ENCODE assay signal across 20 mouse cellular contexts in genomic region chr16:90518732-90519295, GRCm38 (mm10).
DNase-seq lines count a peak whose midpoint lies in the region; ATAC-seq lines count a peak whose summit lies in the region.
"Had no signal": no experiment of that assay in that cellular context is flagged by ENCODE, and none has a peak within 500 bp of the region (broad histone marks: within the 10 kb centered on the region; RNA-seq: fewer than 3 reads in every experiment).

No protein-coding gene starts in this region.

- H3K4me2 ChIP-seq in forebrain, embryonic 15.5 days (replicated peaks), result no peak overlapping the region
- no peak overlapping the region for H3K4me2 ChIP-seq in forebrain, embryonic 16.5 days (ENCODE audit: low read length)
- H3K4me2 ChIP-seq in midbrain, embryonic 11.5 days, result no peak overlapping the region
- H3K4me2 ChIP-seq in midbrain, embryonic 16.5 days (ENCODE audit: low read length), result no peak overlapping the region
- H3K4me2 ChIP-seq: heart, embryonic 12.5 days; hindbrain, embryonic 13.5 days; limb, embryonic 15.5 days; liver, embryonic 15.5 days; midbrain, embryonic 12.5 days had no signal

- ATAC-seq in forebrain, embryonic 15.5 days (replicated peaks), result no peak
- ATAC-seq in forebrain, embryonic 16.5 days, result no peak
- ATAC-seq in midbrain, embryonic 11.5 days (ENCODE audit: low FRiP score), result no peak
- no peak for ATAC-seq in midbrain, embryonic 16.5 days

- H3K36me3 ChIP-seq in forebrain, embryonic 15.5 days, result no peaks in the 10 kb centered on the region
- no peaks in the 10 kb centered on the region for H3K36me3 ChIP-seq in forebrain, embryonic 16.5 days (ENCODE audit: control insufficient read depth, insufficient read depth)
- H3K36me3 ChIP-seq in midbrain, embryonic 11.5 days (ENCODE audit: control insufficient read depth, insufficient read depth, low read length), result no peaks in the 10 kb centered on the region
- no peaks in the 10 kb centered on the region for H3K36me3 ChIP-seq in midbrain, embryonic 16.5 days (ENCODE audit: control insufficient read depth, insufficient read depth, low read length)
- H3K36me3 ChIP-seq: G1E; heart, embryonic 12.5 days; hindbrain, embryonic 13.5 days; limb, embryonic 15.5 days; liver, embryonic 15.5 days; midbrain, embryonic 12.5 days had no signal

- no peak overlapping the region for H3K9ac ChIP-seq in forebrain, embryonic 15.5 days (replicated peaks)
- no peak overlapping the region for H3K9ac ChIP-seq in forebrain, embryonic 16.5 days (replicated peaks; ENCODE audit: low read depth, low read length)
- H3K9ac ChIP-seq in midbrain, embryonic 11.5 days (ENCODE audit: low read length), result no peak overlapping the region
- no peak overlapping the region for H3K9ac ChIP-seq in midbrain, embryonic 16.5 days (ENCODE audit: low read depth, low read length)
- H3K9ac ChIP-seq: heart, embryonic 12.5 days; hindbrain, embryonic 13.5 days; limb, embryonic 15.5 days; liver, embryonic 15.5 days; midbrain, embryonic 12.5 days had no signal

- H3K4me1 ChIP-seq in forebrain, embryonic 15.5 days, result peaks cover 37% of the 10 kb centered on the region
- peaks cover 35% of the 10 kb centered on the region for H3K4me1 ChIP-seq in forebrain, embryonic 16.5 days (replicated peaks; ENCODE audit: control insufficient read depth, insufficient read depth, low read length)
- peaks cover 17% of the 10 kb centered on the region for H3K4me1 ChIP-seq in midbrain, embryonic 11.5 days (ENCODE audit: control insufficient read depth, insufficient read depth, low read length)
- H3K4me1 ChIP-seq in midbrain, embryonic 16.5 days (ENCODE audit: control insufficient read depth, insufficient read depth, low read length), result peaks cover 10% of the 10 kb centered on the region
- H3K4me1 ChIP-seq: liver, embryonic 15.5 days had no signal

- WGBS in forebrain, embryonic 15.5 days, result 90% methylated on average over 13 of the region's 13 CpGs
- 91% methylated on average over 13 of the region's 13 CpGs for WGBS in forebrain, embryonic 16.5 days
- WGBS in midbrain, embryonic 11.5 days, result 87% methylated on average over 13 of the region's 13 CpGs
- WGBS in midbrain, embryonic 16.5 days, result 91% methylated on average over 13 of the region's 13 CpGs

- DNase-seq in midbrain, embryonic 11.5 days (ENCODE audit: low spot score, missing footprints), result peak; percentile 76
- DNase-seq in forelimb bud, embryonic 11.5 days (ENCODE audit: low read depth, low spot score), result peak; percentile 35
- DNase-seq in T-cell, adult 2 months (ENCODE audit: low spot score), result no peak
- no peak for DNase-seq in spleen, adult 18-20 months
- DNase-seq: adrenal gland, postnatal 14 days; gastrocnemius, postnatal 10 days; heart, adult 11 months; heart, postnatal 14 days; right cerebral cortex, postnatal 25 days; thymus, postnatal 14 days had no signal

- peak overlapping the region; percentile 43 for H3K27ac ChIP-seq in forebrain, embryonic 15.5 days (replicated peaks)
- no peak overlapping the region for H3K27ac ChIP-seq in forebrain, embryonic 16.5 days (ENCODE audit: low read length)
- no peak overlapping the region for H3K27ac ChIP-seq in midbrain, embryonic 11.5 days (ENCODE audit: low read depth, low read length)
- H3K27ac ChIP-seq in midbrain, embryonic 16.5 days (ENCODE audit: low read length), result no peak overlapping the region
- H3K27ac ChIP-seq: limb, embryonic 15.5 days; liver, embryonic 15.5 days; midbrain, embryonic 12.5 days; stomach, postnatal 0 days had no signal

- H3K27me3 ChIP-seq in forebrain, embryonic 15.5 days, result no peaks in the 10 kb centered on the region
- H3K27me3 ChIP-seq in forebrain, embryonic 16.5 days (replicated peaks; ENCODE audit: control insufficient read depth, insufficient read depth, low read length), result no peaks in the 10 kb centered on the region
- no peaks in the 10 kb centered on the region for H3K27me3 ChIP-seq in midbrain, embryonic 11.5 days (ENCODE audit: control insufficient read depth, insufficient read depth, low read length)
- no peaks in the 10 kb centered on the region for H3K27me3 ChIP-seq in midbrain, embryonic 16.5 days (ENCODE audit: control insufficient read depth, insufficient read depth, low read depth, low read length)
- H3K27me3 ChIP-seq: heart, embryonic 12.5 days; hindbrain, embryonic 13.5 days; limb, embryonic 15.5 days; liver, embryonic 15.5 days; midbrain, embryonic 12.5 days had no signal

- no peak overlapping the region for H3K4me3 ChIP-seq in forebrain, embryonic 15.5 days
- no peak overlapping the region for H3K4me3 ChIP-seq in forebrain, embryonic 16.5 days (replicated peaks; ENCODE audit: low read length)
- H3K4me3 ChIP-seq in midbrain, embryonic 11.5 days (ENCODE audit: low read depth, low read length), result no peak overlapping the region
- no peak overlapping the region for H3K4me3 ChIP-seq in midbrain, embryonic 16.5 days (ENCODE audit: low read depth, low read length)
- H3K4me3 ChIP-seq: heart, embryonic 12.5 days; hindbrain, embryonic 13.5 days; limb, embryonic 15.5 days; liver, embryonic 15.5 days; midbrain, embryonic 12.5 days had no signal

- H3K9me3 ChIP-seq in forebrain, embryonic 15.5 days, result no peaks in the 10 kb centered on the region
- H3K9me3 ChIP-seq in forebrain, embryonic 16.5 days (ENCODE audit: control insufficient read depth, low read length), result no peaks in the 10 kb centered on the region
- H3K9me3 ChIP-seq in midbrain, embryonic 11.5 days (ENCODE audit: control insufficient read depth, low read length), result no peaks in the 10 kb centered on the region
- H3K9me3 ChIP-seq in midbrain, embryonic 16.5 days (replicated peaks; ENCODE audit: control insufficient read depth, low read length, poor library complexity, severe bottlenecking), result no peaks in the 10 kb centered on the region
- H3K9me3 ChIP-seq: heart, embryonic 12.5 days; hindbrain, embryonic 13.5 days; limb, embryonic 15.5 days; liver, embryonic 15.5 days; midbrain, embryonic 12.5 days had no signal

Comparison
In these comparisons a context has a peak if more than half of its experiments do, and no peak if none do; other contexts are left out.
1. DNase-seq: peak in midbrain, embryonic 11.5 days (single experiment) and forelimb bud, embryonic 11.5 days (single experiment); none in T-cell, adult 2 months (single experiment) and spleen, adult 18-20 months (0 of 2).